Mouse (Mus musculus) liver, adult 2 months (tissue): ENCODE data around the gene Denr.

ENCODE experiments used
- CTCF ChIP-seq: fragments of 200-500 bp; IDR thresholded peaks from 2 replicates; pipeline ENCODE4 v1.5.1; 2011; ENCODE audit warnings: low read depth, low read length, control low read depth
- POLR2A ChIP-seq: fragments of 200-500 bp; IDR thresholded peaks from 2 replicates; pipeline ENCODE4 v1.6.1; 2011; ENCODE audit warnings: low read length, control low read depth; ENCODE audit not compliant: insufficient read depth; ENCODE audit errors: extremely low read depth

- TF ChIP-seq CTCF: no peak
- TF ChIP-seq POLR2A: no peak
Measured at GRCm38 (mm10) chr5:123896395-123896794, 10.6 kb upstream of the Denr start.
